In genomic region chr6:87041431-87041830, GRCm38 (mm10) we compare ENCODE assay signal across 7 mouse cellular contexts. TPM values are rescaled to one million over a fixed set of nuclear protein-coding genes. Genes with fewer than 3 reads are reported as not detected.
A peak's percentile ranks its signal among the peaks of the same experiment; 100 is the strongest.
DNase-seq lines count a peak whose midpoint lies in the region; ATAC-seq and TF ChIP-seq lines count a peak whose summit lies in the region.

No protein-coding gene starts in this region.

- peak overlapping the region; percentile 90; the same call in 1 of the 2 replicates for H3K4me3 ChIP-seq in lung, embryonic 14.5 days (ENCODE audit: low read depth, low read length)
- no peak overlapping the region for H3K4me3 ChIP-seq in forebrain, embryonic 13.5 days
- H3K4me3 ChIP-seq in limb, embryonic 11.5 days (ENCODE audit: low read depth, low read length) = no peak overlapping the region
- H3K4me3 ChIP-seq in neural tube, embryonic 15.5 days (replicated peaks) = peak overlapping the region; percentile 93; the same call in 1 of the 2 replicates

- H3K4me1 ChIP-seq in lung, embryonic 14.5 days (ENCODE audit: insufficient read depth) = peaks cover 11% of the 10 kb centered on the region
- H3K4me1 ChIP-seq in forebrain, embryonic 13.5 days = peaks cover 25% of the 10 kb centered on the region
- H3K4me1 ChIP-seq in limb, embryonic 11.5 days (ENCODE audit: control insufficient read depth, insufficient read depth, low read length) = peaks cover 6% of the 10 kb centered on the region; the same call in 1 of the 2 replicates
- peaks cover 22% of the 10 kb centered on the region for H3K4me1 ChIP-seq in neural tube, embryonic 15.5 days

- H3K4me2 ChIP-seq in lung, embryonic 14.5 days = peak overlapping the region; percentile 80
- H3K4me2 ChIP-seq in forebrain, embryonic 13.5 days = peak overlapping the region; percentile 74
- H3K4me2 ChIP-seq in limb, embryonic 11.5 days (ENCODE audit: low read depth, severe bottlenecking) = peak overlapping the region; percentile 74; the same call in 1 of the 2 replicates
- peak overlapping the region; percentile 72 for H3K4me2 ChIP-seq in neural tube, embryonic 15.5 days

- 86% methylated on average over 7 of the region's 7 CpGs for WGBS in lung, embryonic 14.5 days
- 81% methylated on average over 7 of the region's 7 CpGs for WGBS in forebrain, embryonic 13.5 days
- 90% methylated on average over 7 of the region's 7 CpGs for WGBS in limb, embryonic 11.5 days
- 86% methylated on average over 7 of the region's 7 CpGs for WGBS in neural tube, embryonic 15.5 days

- H3K9me3 ChIP-seq in lung, embryonic 14.5 days (ENCODE audit: low read depth, low read length) = no peaks in the 10 kb centered on the region
- H3K9me3 ChIP-seq in forebrain, embryonic 13.5 days (replicated peaks) = peaks cover 4% of the 10 kb centered on the region; the same call in 1 of the 2 replicates
- no peaks in the 10 kb centered on the region for H3K9me3 ChIP-seq in limb, embryonic 11.5 days (ENCODE audit: control insufficient read depth, low read length)
- no peaks in the 10 kb centered on the region for H3K9me3 ChIP-seq in neural tube, embryonic 15.5 days (replicated peaks)

- TF ChIP-seq CTCF in lung, embryonic 14.5 days (IDR thresholded peaks at IDR 0.05; ENCODE audit: low read depth) = no peak

- no peak for ATAC-seq in lung, embryonic 14.5 days (ENCODE audit: insufficient read depth)
- no peak for ATAC-seq in forebrain, embryonic 13.5 days
- ATAC-seq in limb, embryonic 11.5 days (ENCODE audit: insufficient number of reproducible peaks, low FRiP score, low TSS enrichment, low read depth) = no peak
- ATAC-seq in neural tube, embryonic 15.5 days (ENCODE audit: low FRiP score) = no peak

- H3K27ac ChIP-seq in lung, embryonic 14.5 days (ENCODE audit: low read depth) = peak overlapping the region; percentile 100; the same call in 1 of the 2 replicates
- H3K27ac ChIP-seq in forebrain, embryonic 13.5 days = no peak overlapping the region; the same call in 1 of the 2 replicates
- H3K27ac ChIP-seq in limb, embryonic 11.5 days (replicated peaks; ENCODE audit: low read depth, low read length) = peak overlapping the region; percentile 52; the same call in 1 of the 2 replicates
- peak overlapping the region; percentile 64 for H3K27ac ChIP-seq in neural tube, embryonic 15.5 days (replicated peaks)

- H3K9ac ChIP-seq in lung, embryonic 14.5 days = no peak overlapping the region
- H3K9ac ChIP-seq in forebrain, embryonic 13.5 days = no peak overlapping the region
- H3K9ac ChIP-seq in limb, embryonic 11.5 days (ENCODE audit: low read length) = no peak overlapping the region
- H3K9ac ChIP-seq in neural tube, embryonic 15.5 days (replicated peaks) = no peak overlapping the region

- peak; percentile 2 for DNase-seq in lung, embryonic 14.5 days
- DNase-seq in lung, postnatal 4 days = no peak
- no peak for DNase-seq in limb, embryonic 11.5 days (ENCODE audit: low spot score)
- no peak for DNase-seq in cerebellum, postnatal 4 days (ENCODE audit: low spot score in 2 of 2)
- DNase-seq in natural killer cell, adult 2 months (ENCODE audit: low spot score in 2 of 2) = no peak

- 0 out of 2 replicates have a peak, but pooled peaks cover 7% of the 10 kb centered on the region for H3K36me3 ChIP-seq in lung, embryonic 14.5 days (ENCODE audit: insufficient read depth)
- H3K36me3 ChIP-seq in forebrain, embryonic 13.5 days (ENCODE audit: poor library complexity, severe bottlenecking) = no peaks in the 10 kb centered on the region
- H3K36me3 ChIP-seq in limb, embryonic 11.5 days (ENCODE audit: control insufficient read depth, insufficient read depth, low read length) = no peaks in the 10 kb centered on the region
- no peaks in the 10 kb centered on the region for H3K36me3 ChIP-seq in neural tube, embryonic 15.5 days

- H3K27me3 ChIP-seq in lung, embryonic 14.5 days (ENCODE audit: insufficient read depth, low read length) = no peaks in the 10 kb centered on the region
- H3K27me3 ChIP-seq in forebrain, embryonic 13.5 days = no peaks in the 10 kb centered on the region
- H3K27me3 ChIP-seq in limb, embryonic 11.5 days (ENCODE audit: control insufficient read depth, insufficient read depth, low read length) = no peaks in the 10 kb centered on the region
- H3K27me3 ChIP-seq in neural tube, embryonic 15.5 days (replicated peaks) = no peaks in the 10 kb centered on the region

RNA-seq across cellular contexts. Expression of gene Gfpt1, which starts 1.2 kb away (rescaled TPM):
- 22.1 and 25.7 TPM in 2 replicates for polyA plus RNA-seq in lung, embryonic 14.5 days (2014; fragmentation: Nextera tagmentation; extraction: Ambion mirVana)
- polyA plus RNA-seq in forebrain, embryonic 13.5 days (2015; fragmentation: Nextera tagmentation; extraction: Ambion mirVana) = 17.3 and 17.9 TPM in 2 replicates
- 23.7 and 25.4 TPM in 2 replicates for polyA plus RNA-seq in limb, embryonic 11.5 days (2014; fragmentation: Nextera tagmentation; extraction: Ambion mirVana)
- polyA plus RNA-seq in neural tube, embryonic 15.5 days (2015; fragmentation: Nextera tagmentation; extraction: Ambion mirVana) = 19.9 and 20.5 TPM in 2 replicates

RNA-seq across cellular contexts. Expression of gene Nfu1, which starts 32.4 kb away (rescaled TPM):
- 88.4 and 90.5 TPM in 2 replicates for polyA plus RNA-seq in lung, embryonic 14.5 days (2014; fragmentation: Nextera tagmentation; extraction: Ambion mirVana)
- polyA plus RNA-seq in forebrain, embryonic 13.5 days (2015; fragmentation: Nextera tagmentation; extraction: Ambion mirVana) = 91.9 and 99.1 TPM in 2 replicates
- polyA plus RNA-seq in limb, embryonic 11.5 days (2014; fragmentation: Nextera tagmentation; extraction: Ambion mirVana) = 92.3 and 93.6 TPM in 2 replicates
- 153 and 155 TPM in 2 replicates for polyA plus RNA-seq in neural tube, embryonic 15.5 days (2015; fragmentation: Nextera tagmentation; extraction: Ambion mirVana)

Comparison
In these comparisons a context has a peak if more than half of its experiments do, and no peak if none do; other contexts are left out.
1. H3K4me3 ChIP-seq: peak in lung, embryonic 14.5 days (single experiment) and neural tube, embryonic 15.5 days (single experiment); none in forebrain, embryonic 13.5 days (single experiment) and limb, embryonic 11.5 days (single experiment).
2. Peak in every context shown above with its lines, with median percentiles within 50 percentile points of each other: H3K4me2 ChIP-seq.